Mouse (Mus musculus): ENCODE measurements around the gene Npvf.
"Not testable (repeated sequence)": the region's sequence is repeated elsewhere in the genome, so short reads cannot be mapped to it uniquely, and the experiment has no call there.

Npvf gene

GRCm38 (mm10) chr6:50640377-50640776 lies 13.9 kb downstream of the Npvf start:
- DNase-seq (ENCODE audit: low spot score), result no peak

GRCm38 (mm10) chr6:50639656-50640055 lies 14.6 kb downstream of the Npvf start:
- no peak for DNase-seq (ENCODE audit: low spot score)

GRCm38 (mm10) chr6:50626170-50626569 lies 28.1 kb downstream of the Npvf start:
- DNase-seq (ENCODE audit: low spot score), result not testable (repeated sequence)

- not testable (repeated sequence) for DNase-seq (ENCODE audit: low spot score)
These were observed 36.0 kb downstream of the Npvf start for GRCm38 (mm10) chr6:50618273-50618672.

- DNase-seq (ENCODE audit: low spot score), result no peak
These were observed 52.6 kb downstream of the Npvf start for GRCm38 (mm10) chr6:50601620-50602019.

All from urinary bladder, postnatal 10 days (tissue).